Mouse (Mus musculus): ENCODE data around the gene Padi2. TPM values are rescaled to one million over a fixed set of nuclear protein-coding genes. Genes with fewer than 3 reads are reported as not detected.

The Padi2 gene
- polyA plus RNA-seq, 1 experiment, result 1.7 TPM

- no peak for DNase-seq (ENCODE audit: low spot score)
Observed at GRCm38 (mm10) chr4:140959128-140959679, 53.1 kb downstream of the Padi2 start.

- no peak for DNase-seq (ENCODE audit: low spot score)
Observed at GRCm38 (mm10) chr4:140959715-140960479, 53.8 kb downstream of the Padi2 start.

- peak; percentile 88 for DNase-seq (ENCODE audit: low spot score)
Observed at GRCm38 (mm10) chr4:140960781-140961466, 54.8 kb downstream of the Padi2 start, which contains the start of gene Sdhb. Gene Sdhb (plus strand): TSS chr4:140961203.

GRCm38 (mm10) chr4:140961467-140962206 lies 55.5 kb downstream of the Padi2 start:
- no peak for DNase-seq (ENCODE audit: low spot score)

GRCm38 (mm10) chr4:140962207-140962909 lies 56.2 kb downstream of the Padi2 start:
- DNase-seq (ENCODE audit: low spot score), result no peak

- no peak for DNase-seq (ENCODE audit: low spot score)
Observed at GRCm38 (mm10) chr4:140962950-140963349, 56.8 kb downstream of the Padi2 start.

GRCm38 (mm10) chr4:140963941-140964597 lies 57.9 kb downstream of the Padi2 start:
- no peak for DNase-seq (ENCODE audit: low spot score)

GRCm38 (mm10) chr4:140964620-140965019 lies 58.5 kb downstream of the Padi2 start:
- DNase-seq (ENCODE audit: low spot score), result peak; percentile 34

GRCm38 (mm10) chr4:140967386-140968159 lies 61.4 kb downstream of the Padi2 start:
- DNase-seq (ENCODE audit: low spot score), result no peak

- DNase-seq (ENCODE audit: low spot score), result no peak
Observed at GRCm38 (mm10) chr4:140971691-140972090, 65.5 kb downstream of the Padi2 start.

- DNase-seq (ENCODE audit: low spot score), result no peak
Observed at GRCm38 (mm10) chr4:140974408-140974807, 68.3 kb downstream of the Padi2 start.

GRCm38 (mm10) chr4:140975356-140975755 lies 69.2 kb downstream of the Padi2 start:
- no peak for DNase-seq (ENCODE audit: low spot score)

GRCm38 (mm10) chr4:140977278-140977677 lies 71.1 kb downstream of the Padi2 start:
- DNase-seq (ENCODE audit: low spot score), result no peak

GRCm38 (mm10) chr4:140977886-140978692 lies 71.9 kb downstream of the Padi2 start:
- no peak for DNase-seq (ENCODE audit: low spot score)

- no peak for DNase-seq (ENCODE audit: low spot score)
Observed at GRCm38 (mm10) chr4:140981605-140982004, 75.5 kb downstream of the Padi2 start.

GRCm38 (mm10) chr4:140982808-140983207 lies 76.7 kb downstream of the Padi2 start:
- DNase-seq (ENCODE audit: low spot score), result no peak

- peak; percentile 50 for DNase-seq (ENCODE audit: low spot score)
Observed at GRCm38 (mm10) chr4:140983442-140983841, 77.3 kb downstream of the Padi2 start.

- no peak for DNase-seq (ENCODE audit: low spot score)
Observed at GRCm38 (mm10) chr4:140984544-140984943, 78.4 kb downstream of the Padi2 start.

- DNase-seq (ENCODE audit: low spot score), result no peak
Observed at GRCm38 (mm10) chr4:140986024-140986710, 80.0 kb downstream of the Padi2 start.
